7 mouse cellular contexts compared by ENCODE assay signal in genomic region chr10:18407062-18407830, GRCm38 (mm10).
DNase-seq lines count a peak whose midpoint lies in the region; ATAC-seq lines count a peak whose summit lies in the region.

No protein-coding gene starts in this region.

- peak; percentile 86 for DNase-seq in adrenal gland, postnatal 10 days
- DNase-seq in embryo, embryonic 10.5 days (ENCODE audit: low spot score), result peak; percentile 95
- peak; percentile 78 for DNase-seq in gastrocnemius, postnatal 25 days
- peak; percentile 28 for DNase-seq in induced T-regulatory cell, adult 2 months (ENCODE audit: low read depth)
- peak; percentile 29 to 56 for DNase-seq in left cerebral cortex, postnatal 14 days (ENCODE audit: low spot score in 2 of 2)
- DNase-seq in right cerebral cortex, postnatal 4 days, result peak; percentile 65

- intact Hi-C loops in left cerebral cortex, postnatal 14 days (cut with DNase I), result no loop called here

- ATAC-seq in megakaryocyte progenitor cell, adult 5-6 weeks (replicated peaks; ENCODE audit: poor library complexity), result peak; percentile 99

Comparison
In these comparisons a context has a peak if more than half of its experiments do, and no peak if none do; other contexts are left out.
1. Peak in every context shown above with its lines: DNase-seq and ATAC-seq.
2. DNase-seq: peak in every context shown above with its lines; median percentile 95 in embryo, embryonic 10.5 days; 86 in adrenal gland, postnatal 10 days; 78 in gastrocnemius, postnatal 25 days; 65 in right cerebral cortex, postnatal 4 days; 42 in left cerebral cortex, postnatal 14 days; 28 in induced T-regulatory cell, adult 2 months.